Mouse (Mus musculus): ENCODE measurements around the gene Mcrip2.

Gene Mcrip2

DNA sequence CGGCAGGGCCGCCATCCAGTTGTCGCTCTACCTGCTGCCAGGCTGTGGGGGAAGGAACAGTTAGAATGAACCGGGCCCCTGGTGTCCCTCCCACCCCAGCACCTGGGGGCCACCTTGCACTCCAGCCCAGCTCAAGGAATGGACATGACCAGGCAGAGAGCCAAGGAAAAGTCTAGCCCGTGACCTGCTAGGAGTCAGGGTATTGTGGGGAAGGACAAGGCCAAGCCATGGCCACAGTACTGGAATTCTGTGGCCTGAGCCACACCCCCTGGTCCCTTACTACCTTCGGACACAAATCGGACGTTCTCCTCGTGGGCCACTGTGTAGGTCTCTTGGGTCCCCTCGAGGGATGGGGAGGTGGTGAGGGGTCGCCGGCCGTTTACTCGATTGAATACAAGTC, 4.3 kb downstream of the Mcrip2 start:
- DNase-seq (ENCODE audit: low spot score): no peak

DNA sequence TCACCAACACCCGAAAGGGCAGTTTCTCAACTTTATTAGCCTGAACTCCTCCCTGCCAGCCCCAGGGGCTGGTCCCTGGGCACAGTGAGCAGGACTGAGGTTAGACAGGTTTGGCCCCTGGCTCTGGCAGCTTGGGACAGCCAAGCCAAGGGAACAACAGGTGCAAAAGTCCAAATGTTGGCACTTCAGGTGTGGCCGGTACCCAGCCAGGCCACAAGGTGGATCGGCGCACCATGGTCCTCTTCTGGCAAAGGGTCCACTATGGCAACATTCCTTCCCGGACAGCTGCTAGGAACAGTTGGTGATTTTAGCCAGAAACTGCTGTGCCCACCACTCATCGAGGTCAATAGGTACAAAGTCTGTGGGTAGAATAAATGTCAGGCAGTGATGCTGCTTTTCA, 4.9 kb downstream of the Mcrip2 start:
- DNase-seq (ENCODE audit: low spot score): no peak

DNA sequence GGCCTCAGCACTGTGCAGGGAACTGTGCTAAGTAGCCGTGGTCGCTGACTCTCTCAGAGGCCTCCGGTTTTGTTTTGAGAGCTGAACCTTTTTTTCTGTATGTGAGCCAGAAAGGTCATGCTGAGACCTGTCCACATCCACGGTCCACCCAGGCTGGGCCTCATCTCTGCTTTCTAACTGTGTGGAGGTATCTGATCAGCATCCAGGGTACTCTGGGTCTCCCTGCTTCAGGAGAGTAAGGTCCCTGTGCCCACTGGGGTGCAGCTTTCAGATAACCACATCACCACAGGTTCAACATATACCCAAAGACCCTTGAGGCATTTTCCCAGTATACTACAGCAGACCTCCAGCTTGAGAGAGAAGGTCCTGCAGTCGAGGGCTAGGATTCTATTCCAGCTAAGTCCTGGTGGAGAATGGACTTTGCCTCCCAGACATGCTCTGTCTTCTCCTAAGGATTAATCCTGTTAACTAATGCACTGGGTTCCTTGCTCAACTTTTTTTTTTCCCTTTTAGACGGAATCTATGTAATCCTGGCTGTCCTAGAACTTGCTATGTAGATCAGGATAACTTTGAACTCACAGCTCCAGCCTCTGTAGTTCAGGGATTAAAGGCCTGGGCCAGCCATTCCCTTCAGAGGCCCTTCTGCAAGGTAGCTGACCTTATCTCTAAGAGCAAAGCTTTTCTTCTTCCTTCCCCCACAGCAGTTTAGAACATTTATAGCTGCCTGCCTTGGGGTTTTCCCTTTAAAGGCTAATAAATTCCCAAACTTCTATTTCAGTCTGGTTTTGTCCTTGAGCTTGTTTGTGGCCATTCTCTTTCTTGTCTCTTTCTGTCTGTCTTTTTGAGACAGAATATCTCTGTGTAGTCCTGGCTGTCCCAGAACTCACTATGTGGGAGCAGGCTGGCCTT, 6.6 kb downstream of the Mcrip2 start:
- no peak for DNase-seq (ENCODE audit: low spot score)

GRCm38 (mm10) chr17:25860832-25861703, 7.5 kb downstream of the Mcrip2 start, which contains the start of gene Wdr90:
Wdr90 (minus strand) TSS chr17:25861501.
- DNase-seq (ENCODE audit: low spot score): peak; percentile 93

DNA sequence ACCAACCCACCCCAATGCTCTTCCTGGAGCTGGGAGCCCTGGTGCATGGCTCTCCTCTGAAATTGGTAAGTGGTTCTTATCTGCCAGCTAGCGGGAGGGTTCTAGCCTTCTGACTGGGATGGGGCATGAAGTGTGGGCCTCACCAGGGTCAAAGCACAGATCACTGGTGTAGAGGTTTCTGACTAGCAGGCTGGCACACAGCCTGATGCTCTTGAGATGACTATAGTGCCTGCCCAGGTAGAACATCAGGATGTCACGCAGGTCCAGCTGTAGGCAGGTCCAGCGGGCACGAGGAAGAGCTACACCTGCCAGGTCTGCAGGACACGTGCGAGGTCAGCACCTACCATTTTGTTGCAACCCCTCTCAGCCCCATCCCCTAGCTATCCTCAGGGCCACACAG, 8.3 kb downstream of the Mcrip2 start:
- DNase-seq (ENCODE audit: low spot score): no peak

DNA sequence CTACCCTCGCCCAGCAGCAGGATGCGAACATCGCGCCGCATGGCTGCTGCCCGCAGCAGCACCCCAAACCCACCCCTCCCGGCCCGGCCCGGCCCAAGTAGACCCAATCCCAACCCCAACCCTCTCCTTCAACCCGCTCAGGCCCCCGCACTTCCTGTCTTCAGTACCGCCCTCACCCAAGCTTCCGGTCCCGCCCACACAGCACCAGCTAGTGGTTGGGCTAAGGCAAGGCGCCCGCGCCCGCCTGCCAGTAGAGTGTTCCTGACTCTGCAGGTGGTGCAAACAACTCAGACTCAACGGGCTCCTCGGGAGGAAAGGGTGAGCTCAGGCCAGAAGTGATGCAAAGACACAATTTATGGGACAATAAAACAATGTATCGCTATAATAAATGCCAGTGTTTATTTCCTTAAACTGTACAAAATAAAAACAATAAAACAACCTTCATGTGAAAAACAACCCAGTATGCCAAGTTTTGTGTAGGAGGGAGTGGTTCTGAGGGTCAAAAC, 24.1 kb downstream of the Mcrip2 start, which contains the start of gene Rhot2:
TSS of gene Rhot2 (minus strand) at position 456 of the 506 bp plus-strand sequence.
- peak; percentile 95 for DNase-seq (ENCODE audit: low spot score)

- DNase-seq (ENCODE audit: low spot score): no peak
These were observed 24.7 kb downstream of the Mcrip2 start for GRCm38 (mm10) chr17:25843636-25844395.

- no peak for DNase-seq (ENCODE audit: low spot score)
These were observed 25.4 kb downstream of the Mcrip2 start for GRCm38 (mm10) chr17:25843122-25843521.

DNA sequence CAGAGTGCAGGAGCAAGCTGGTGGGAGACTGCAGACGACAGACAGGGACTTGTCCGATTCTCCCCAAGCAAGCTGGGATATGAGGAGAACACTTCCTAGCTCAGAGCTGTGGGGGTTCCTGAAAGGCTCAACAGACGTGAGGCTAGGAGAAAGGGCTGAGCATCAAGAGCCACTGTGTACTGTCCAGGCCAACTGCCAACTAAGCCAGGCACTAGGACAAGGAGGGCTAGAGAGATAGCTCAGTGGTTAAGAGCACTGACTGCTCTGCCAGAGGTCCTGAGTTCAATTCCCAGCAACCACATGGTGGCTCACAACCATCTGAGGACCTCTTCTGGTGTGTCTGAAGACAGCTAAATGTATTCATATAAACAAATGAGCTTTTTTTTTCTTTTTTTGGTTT, 26.1 kb downstream of the Mcrip2 start:
- no peak for DNase-seq (ENCODE audit: low spot score)

DNA sequence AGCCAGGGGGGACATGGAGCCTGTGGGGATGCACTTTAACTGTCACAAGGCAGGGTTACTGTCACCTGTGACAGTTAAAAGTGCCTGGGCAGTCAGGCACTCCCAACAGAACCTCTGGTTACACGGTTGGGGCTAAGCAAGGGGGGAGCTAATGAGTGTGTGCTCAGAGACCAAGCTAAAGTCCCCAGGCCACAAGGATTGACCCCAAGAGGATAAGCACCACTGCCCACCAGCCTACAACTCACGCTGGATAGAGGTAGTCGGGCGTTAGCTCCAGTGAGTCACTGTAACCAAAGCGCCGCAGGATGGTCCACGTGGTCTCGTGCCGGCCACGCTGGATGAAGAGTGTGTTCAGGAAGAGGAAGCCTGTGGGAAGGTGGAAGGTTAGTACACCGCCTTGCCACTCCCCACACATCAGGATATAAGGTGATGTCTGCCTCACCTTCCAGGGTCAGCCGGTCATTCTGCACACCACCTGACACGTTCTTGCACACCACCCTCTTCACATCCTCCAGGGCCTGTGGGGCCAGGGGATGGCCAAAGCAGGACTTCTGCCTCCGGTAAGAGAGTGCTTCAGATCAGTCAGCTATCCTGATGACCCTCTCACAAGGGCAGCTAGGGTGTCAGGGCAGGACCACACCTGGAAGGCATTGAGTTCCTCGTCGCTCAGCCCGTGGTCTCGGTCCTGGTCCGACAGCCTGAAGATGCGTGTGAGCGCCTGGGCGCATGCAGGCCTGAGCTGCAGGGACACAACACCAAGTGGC, 27.3 kb downstream of the Mcrip2 start, which contains the start of gene Gm20683:
TSS of gene Gm20683 (minus strand) at position 647 of the 764 bp plus-strand sequence.
- DNase-seq (ENCODE audit: low spot score): no peak

DNA sequence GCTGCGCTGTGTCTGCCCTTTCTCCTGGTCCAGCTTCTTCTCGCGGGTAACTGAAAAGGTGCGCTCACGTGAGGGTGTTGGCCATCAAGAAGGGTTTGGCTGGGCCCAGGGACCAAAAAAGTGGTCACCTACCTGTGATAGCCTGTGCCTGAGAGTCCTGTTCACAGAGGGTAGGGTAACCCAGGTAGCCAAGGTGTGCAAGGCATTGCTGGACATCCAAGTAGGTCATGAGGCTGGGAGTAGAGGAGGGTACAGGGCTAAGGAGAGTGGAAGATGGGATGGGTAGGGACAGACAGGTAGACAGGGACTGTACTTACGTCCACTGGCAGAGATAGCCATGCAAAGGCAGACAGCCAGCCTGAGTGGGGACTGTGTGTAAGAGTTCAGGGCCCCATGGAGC, 28.0 kb downstream of the Mcrip2 start:
- no peak for DNase-seq (ENCODE audit: low spot score)

DNA sequence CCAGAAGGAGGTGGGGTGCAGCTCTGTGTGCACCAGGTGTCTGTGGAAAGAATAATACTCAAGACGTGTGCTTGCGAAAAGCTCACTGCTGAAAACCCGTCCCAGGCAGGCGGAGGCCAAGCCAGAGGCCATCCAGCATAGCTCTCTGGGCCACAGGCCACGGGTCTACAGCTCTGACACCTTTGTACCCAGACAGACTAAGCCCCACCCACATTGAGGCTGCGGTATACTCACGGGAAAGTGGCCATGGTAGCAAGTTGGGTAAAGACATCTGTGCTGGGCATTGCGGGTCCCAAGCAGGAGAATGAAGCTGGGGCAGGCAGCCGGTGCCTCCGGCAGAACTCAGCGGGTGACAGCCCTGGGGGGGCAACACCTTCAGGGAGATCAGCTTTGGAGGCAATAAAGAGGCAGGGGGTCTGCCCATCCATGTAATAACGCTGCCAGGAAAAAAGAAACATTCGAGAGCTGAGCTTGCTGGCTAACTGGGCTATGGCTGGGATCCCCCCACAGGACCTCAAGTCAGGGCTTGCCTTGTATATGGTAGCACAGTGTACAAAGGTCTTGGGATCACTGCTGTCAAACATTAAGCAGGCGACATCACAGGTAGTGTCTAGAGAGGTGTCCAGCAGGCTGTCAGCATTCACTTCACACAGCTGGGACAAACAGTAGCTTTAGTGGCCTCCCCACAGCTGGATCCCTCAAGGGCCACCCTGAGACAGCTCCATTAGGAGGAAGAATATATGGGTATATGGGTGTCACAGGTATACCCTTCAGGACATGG, 28.9 kb downstream of the Mcrip2 start:
- no peak for DNase-seq (ENCODE audit: low spot score)

GRCm38 (mm10) chr17:25838904-25839303, 29.7 kb downstream of the Mcrip2 start:
- DNase-seq (ENCODE audit: low spot score): no peak

DNA sequence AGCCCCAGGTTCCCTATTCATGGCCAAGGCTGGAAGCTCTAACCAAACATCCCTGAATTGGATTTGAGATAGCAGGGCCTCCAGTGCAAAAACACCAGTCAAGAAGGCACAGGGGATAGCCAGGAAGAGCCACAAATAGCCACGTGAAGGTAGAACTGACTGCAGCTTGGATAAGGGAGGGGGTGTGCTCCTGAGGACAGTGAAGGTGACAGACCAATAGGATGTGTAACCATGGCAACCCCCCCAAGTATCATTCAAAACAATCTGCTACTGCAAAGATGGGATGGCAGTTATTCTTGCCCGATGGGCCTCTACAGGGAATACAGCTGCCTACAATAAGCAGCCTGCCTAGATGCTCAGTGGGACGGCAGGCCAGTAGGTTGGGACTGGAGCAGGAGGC, 31.0 kb downstream of the Mcrip2 start:
- DNase-seq (ENCODE audit: low spot score): no peak

GRCm38 (mm10) chr17:25837076-25837410, 31.5 kb downstream of the Mcrip2 start, which contains the start of gene Rhbdl1:
Rhbdl1 (minus strand) TSS chr17:25837295.
- peak; percentile 86 for DNase-seq (ENCODE audit: low spot score)

DNA sequence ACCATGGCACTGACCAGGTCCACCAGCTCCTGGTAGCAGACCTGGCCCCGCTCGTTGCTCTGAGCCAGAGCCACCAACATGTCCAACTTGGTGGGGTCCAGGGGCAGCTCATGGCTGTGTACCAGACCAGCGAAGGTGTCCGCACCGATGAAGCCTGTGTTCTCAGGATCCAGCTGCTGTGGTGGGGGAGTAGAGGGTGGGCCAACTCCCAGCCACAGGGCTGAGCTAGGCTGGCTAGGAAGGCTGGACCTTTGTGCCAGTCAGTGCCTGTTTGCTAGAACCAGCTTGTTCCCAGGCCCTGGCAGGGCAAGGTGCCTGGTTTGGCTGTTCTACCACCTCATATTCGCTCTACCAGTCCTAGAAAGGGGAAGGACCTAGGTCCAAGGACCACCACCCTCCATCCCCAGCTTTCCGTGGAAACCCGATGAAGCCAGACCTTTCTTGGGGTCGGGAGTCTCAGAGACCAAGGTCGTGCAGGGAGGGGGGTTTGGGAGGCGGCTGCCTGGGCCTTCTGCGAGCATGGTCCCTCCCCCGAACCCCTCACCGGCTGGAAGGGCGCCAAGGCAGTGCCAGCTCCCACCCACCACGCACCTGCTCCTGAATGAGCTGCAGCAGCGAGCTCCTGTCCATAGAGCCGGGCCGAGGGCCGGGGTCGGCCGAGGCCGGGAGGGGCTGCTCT, 32.0 kb downstream of the Mcrip2 start:
- DNase-seq (ENCODE audit: low spot score): peak; percentile 68

- DNase-seq (ENCODE audit: low spot score): no peak
These were observed 32.7 kb downstream of the Mcrip2 start for GRCm38 (mm10) chr17:25835816-25836215.

- no peak for DNase-seq (ENCODE audit: low spot score)
These were observed 33.3 kb downstream of the Mcrip2 start for GRCm38 (mm10) chr17:25835301-25835700.

GRCm38 (mm10) chr17:25834595-25835222, 33.9 kb downstream of the Mcrip2 start:
- DNase-seq (ENCODE audit: low spot score): no peak

Data from layer of hippocampus, adult 11-12 months (tissue).